Mouse (Mus musculus) ES-Bruce4 (cell line): ENCODE measurements around the gene Wnt3a. TPM values are rescaled to one million over a fixed set of nuclear protein-coding genes. Genes with fewer than 3 reads are reported as not detected.

Experiments used
- H3K27ac ChIP-seq: 2 replicates; pipeline ENCODE4 v1.5.1; 2012; ENCODE audit warnings: low read length, inconsistent platforms; ENCODE audit not compliant: insufficient read depth
- H3K27me3 ChIP-seq: 2 replicates; pipeline ENCODE4 v1.6.1; 2012; ENCODE audit warnings: mild to moderate bottlenecking, low read length, inconsistent platforms; ENCODE audit not compliant: control insufficient read depth, poor library complexity, insufficient read depth, severe bottlenecking
- H3K36me3 ChIP-seq: 2 replicates; pipeline ENCODE4 v1.6.1; 2012; ENCODE audit warnings: inconsistent platforms, mild to moderate bottlenecking, low read length, moderate library complexity; ENCODE audit not compliant: control insufficient read depth, poor library complexity, insufficient read depth, severe bottlenecking
- H3K4me1 ChIP-seq: one replicate; pipeline ENCODE4 v1.8.1; 2011; ENCODE audit warnings: low read length; ENCODE audit not compliant: control insufficient read depth, insufficient read depth
- H3K4me3 ChIP-seq: 2 replicates; pipeline ENCODE4 v1.5.1; 2011; ENCODE audit warnings: low read depth, mild to moderate bottlenecking, low read length
- H3K9ac ChIP-seq: 2 replicates; pipeline ENCODE4 v1.6.1; 2012; ENCODE audit warnings: low read depth, mild to moderate bottlenecking, inconsistent platforms; ENCODE audit not compliant: poor library complexity, severe bottlenecking
- H3K9me3 ChIP-seq: replicated peaks from 2 replicates; pipeline ENCODE4 v1.6.1; 2012; ENCODE audit warnings: mild to moderate bottlenecking, low read length, inconsistent platforms; ENCODE audit not compliant: control insufficient read depth, poor library complexity, insufficient read depth, severe bottlenecking
- CTCF ChIP-seq: IDR thresholded peaks from one replicate; pipeline ENCODE4 v1.8.1; 2011; ENCODE audit warnings: low read depth, low read length
- EP300 ChIP-seq: IDR thresholded peaks from 2 replicates; pipeline ENCODE4 v1.6.1; 2011; ENCODE audit warnings: low read depth, low read length; ENCODE audit not compliant: insufficient read depth
- POLR2A ChIP-seq: IDR thresholded peaks from one replicate; pipeline ENCODE4 v1.8.1; 2011; ENCODE audit warnings: low read length; ENCODE audit not compliant: insufficient read depth
- polyA plus RNA-seq: library from polyadenylated mRNA; stranded (reverse); fragments of >200 nt; gene quantifications from 2 replicates; pipeline ENCODE4 v1.2.4, GENCODE M21; 2011; ENCODE audit warnings: low read depth; ENCODE audit not compliant: missing spikeins, insufficient read depth, insufficient read length

The Wnt3a gene
- polyA plus RNA-seq, 1 experiment: 0.36 TPM

DNA sequence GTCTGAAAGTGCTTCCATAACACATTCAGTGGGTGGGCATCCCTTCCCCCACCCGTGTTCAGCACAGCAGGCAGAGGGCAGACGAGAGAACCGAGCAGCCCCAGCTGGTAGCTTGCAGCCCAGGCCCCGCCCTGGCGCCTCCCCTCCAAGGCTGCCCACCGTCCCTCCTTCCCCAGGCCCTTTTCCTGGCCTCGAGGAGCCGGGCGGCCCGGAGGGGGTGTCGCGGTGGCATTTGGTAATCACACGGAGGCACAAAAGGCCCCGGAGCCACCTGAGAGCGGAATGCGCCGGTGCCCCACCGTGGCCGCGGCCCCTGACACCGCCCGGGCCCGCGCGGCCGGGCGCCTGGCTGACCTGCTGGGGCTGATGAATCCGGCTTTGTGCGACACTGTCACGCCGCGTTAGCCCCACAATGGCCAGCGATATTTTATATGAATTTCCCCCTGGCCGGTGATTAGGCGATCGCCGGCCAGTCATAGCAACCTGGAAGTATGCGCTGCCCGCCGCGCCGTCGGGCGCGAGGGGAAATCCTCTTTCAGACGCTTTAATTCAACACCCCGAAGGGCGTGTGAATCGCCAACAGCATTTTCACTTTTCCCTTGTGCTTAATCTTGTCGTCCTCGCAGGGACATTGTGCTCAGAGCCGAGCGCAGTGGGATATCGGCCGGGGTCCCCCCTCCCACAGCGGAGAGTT lies 26.5 kb downstream of the Wnt3a start:
- TF ChIP-seq EP300 (no peak), CTCF (no peak), POLR2A (no peak)
- no peaks in the 10 kb centered on the region for H3K9me3 ChIP-seq
- H3K9ac ChIP-seq: peak overlapping the region; percentile 65
- H3K4me1 ChIP-seq: peaks cover 2% of the 10 kb centered on the region
- no peak overlapping the region for H3K27ac ChIP-seq
- H3K27me3 ChIP-seq: 0 out of 2 replicates have a peak, but pooled peaks cover 3% of the 10 kb centered on the region
- no peaks in the 10 kb centered on the region for H3K36me3 ChIP-seq
- H3K4me3 ChIP-seq: peak overlapping the region; percentile 43

DNA sequence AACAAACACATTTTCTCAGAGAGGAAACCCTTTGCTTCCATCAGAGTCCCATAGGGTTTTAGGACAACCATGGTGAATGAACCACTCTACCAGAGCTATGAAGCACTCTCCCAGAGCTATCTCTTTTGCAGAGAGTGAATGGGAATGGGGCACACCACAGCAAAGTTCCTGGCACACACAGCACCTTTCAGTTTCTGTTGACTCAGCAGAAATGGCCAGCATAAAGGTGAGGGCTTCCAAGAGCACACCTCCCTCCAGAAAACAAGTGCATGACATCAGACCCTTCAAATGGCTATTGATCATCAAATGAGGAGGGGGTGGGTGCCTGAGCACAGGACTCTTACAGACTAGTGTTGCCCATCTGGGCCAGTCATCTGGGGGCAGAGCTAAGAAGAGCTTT lies 28.2 kb downstream of the Wnt3a start:
- H3K4me1 ChIP-seq: peaks cover 2% of the 10 kb centered on the region

DNA sequence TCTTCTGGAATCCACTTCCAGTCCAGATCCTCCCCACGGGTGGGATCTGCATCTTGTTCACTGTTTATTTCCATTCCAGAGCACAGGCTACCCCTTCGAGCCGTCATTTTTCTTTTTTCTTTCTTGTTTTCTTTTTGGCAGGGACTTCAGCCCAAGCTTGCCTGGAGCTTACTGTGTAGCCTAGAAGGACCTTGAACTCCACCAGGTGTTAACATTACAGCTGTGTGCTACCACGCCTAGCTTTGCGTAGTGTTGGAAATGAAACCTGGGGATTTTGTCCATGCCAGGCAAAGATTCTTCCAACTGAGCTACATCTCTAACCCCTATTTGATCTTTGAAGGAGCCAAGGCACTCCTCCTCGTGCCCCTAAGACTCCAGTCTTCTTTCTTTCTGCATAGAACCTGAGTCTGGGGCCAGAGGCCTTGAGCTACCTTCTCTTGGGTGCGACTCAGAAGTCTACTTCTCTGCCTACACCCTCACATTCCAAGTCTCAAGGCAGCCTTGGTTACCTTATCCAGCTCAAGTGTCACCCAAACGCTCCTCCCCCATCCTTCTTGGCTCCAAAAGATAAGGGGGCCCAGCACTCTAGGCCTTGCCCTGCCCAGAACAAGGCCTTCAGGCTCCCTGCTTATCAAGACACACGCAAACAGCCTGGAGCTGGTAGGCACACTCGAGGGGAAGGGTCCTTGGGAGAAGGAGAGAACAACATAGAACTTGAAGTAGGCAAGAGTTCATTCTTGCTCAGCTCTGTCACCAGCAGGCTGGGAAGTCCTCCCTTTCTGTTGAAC lies 29.7 kb downstream of the Wnt3a start:
- no peaks in the 10 kb centered on the region for H3K9me3 ChIP-seq
- peaks cover 2% of the 10 kb centered on the region for H3K4me1 ChIP-seq
- H3K27me3 ChIP-seq: 0 out of 2 replicates have a peak, but pooled peaks cover 3% of the 10 kb centered on the region
- no peak overlapping the region for H3K4me3 ChIP-seq
- no peak for TF ChIP-seq CTCF
- no peak for TF ChIP-seq POLR2A
- TF ChIP-seq EP300: no peak
- H3K27ac ChIP-seq: no peak overlapping the region
- no peak overlapping the region for H3K9ac ChIP-seq
- no peaks in the 10 kb centered on the region for H3K36me3 ChIP-seq

More for the DNA sequence above, 28.2 kb downstream of the Wnt3a start:
- no peak for TF ChIP-seq POLR2A
- no peak for TF ChIP-seq EP300
- no peak for TF ChIP-seq CTCF
- no peak overlapping the region for H3K9ac ChIP-seq
- H3K36me3 ChIP-seq: no peaks in the 10 kb centered on the region
- H3K4me3 ChIP-seq: no peak overlapping the region
- H3K9me3 ChIP-seq: no peaks in the 10 kb centered on the region
- H3K27ac ChIP-seq: no peak overlapping the region
- H3K27me3 ChIP-seq: 0 out of 2 replicates have a peak, but pooled peaks cover 3% of the 10 kb centered on the region

DNA sequence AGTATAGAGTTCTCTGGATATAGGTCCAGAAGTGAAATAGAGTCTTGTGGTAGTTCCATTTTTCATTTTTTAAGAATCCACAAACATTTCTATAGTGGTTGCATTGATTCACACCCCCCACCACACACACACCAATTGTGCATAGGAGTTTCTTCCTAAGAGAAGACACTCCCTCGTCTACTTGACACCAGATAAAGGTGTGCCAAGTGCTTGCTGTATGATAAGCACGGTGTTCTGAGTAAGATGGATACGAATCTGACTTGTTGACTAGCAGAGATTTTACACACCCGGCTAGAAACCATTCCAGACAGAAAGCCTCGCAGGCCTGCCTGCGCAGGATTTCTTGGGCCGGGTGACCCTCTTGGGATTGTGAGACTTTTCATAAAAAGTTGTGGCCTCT lies 30.9 kb downstream of the Wnt3a start:
- no peaks in the 10 kb centered on the region for H3K36me3 ChIP-seq

DNA sequence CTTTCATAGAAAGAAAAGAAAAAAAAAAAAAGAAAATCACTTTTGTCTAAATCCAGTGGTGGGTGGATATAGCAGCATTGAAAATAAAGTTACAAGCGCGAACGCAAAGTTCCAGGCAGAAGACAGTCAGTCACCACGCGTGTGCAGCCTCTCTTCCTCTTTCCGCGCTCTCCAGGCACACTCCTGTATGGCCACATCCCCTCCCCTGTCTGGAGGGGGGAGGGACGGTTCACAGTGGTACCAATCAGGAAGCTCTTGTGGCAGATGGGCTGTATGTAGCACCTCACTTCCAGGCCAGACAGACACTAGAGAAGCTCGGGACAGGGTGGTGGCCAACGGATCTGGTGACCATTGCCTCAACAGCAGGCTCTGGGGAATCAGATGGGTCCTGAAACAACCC lies 42.5 kb downstream of the Wnt3a start:
- Histone ChIP-seq H3K27me3 (no peaks in the 10 kb centered on the region), H3K4me1 (peaks cover 5% of the 10 kb centered on the region), H3K9me3 (no peaks in the 10 kb centered on the region), H3K4me3 (no peak overlapping the region), H3K27ac (no peak overlapping the region), H3K9ac (no peak overlapping the region), H3K36me3 (no peaks in the 10 kb centered on the region)
- no peak for TF ChIP-seq CTCF
- TF ChIP-seq POLR2A: no peak

More for the DNA sequence above, 30.9 kb downstream of the Wnt3a start:
- H3K9me3 ChIP-seq: no peaks in the 10 kb centered on the region
- peaks cover 2% of the 10 kb centered on the region for H3K4me1 ChIP-seq
- H3K27ac ChIP-seq: no peak overlapping the region
- H3K4me3 ChIP-seq: no peak overlapping the region
- 0 out of 2 replicates have a peak, but pooled peaks cover 3% of the 10 kb centered on the region for H3K27me3 ChIP-seq
- H3K9ac ChIP-seq: no peak overlapping the region
- TF ChIP-seq EP300 (no peak), POLR2A (no peak), CTCF (no peak)

DNA sequence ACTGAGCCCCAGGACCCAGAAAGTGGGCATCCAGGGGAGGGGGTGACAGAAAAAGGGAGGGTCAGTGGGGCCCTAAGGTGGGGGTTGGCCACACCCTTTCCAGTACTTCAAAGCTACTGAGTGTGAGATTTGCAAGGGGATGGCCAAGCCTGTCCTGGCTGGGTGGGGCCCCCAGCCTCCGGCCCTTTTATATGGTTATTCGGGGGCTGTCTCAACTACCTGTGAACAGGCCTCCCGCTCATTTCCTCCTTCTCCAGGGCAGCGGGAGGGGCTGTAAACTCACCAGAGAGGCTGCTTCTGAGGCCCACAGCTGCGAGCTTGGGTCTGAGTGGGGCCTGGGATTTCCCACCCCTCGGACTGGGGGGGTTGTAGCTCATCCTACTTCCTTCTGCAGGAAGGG lies 46.7 kb downstream of the Wnt3a start:
- peaks cover 5% of the 10 kb centered on the region for H3K4me1 ChIP-seq
- H3K4me3 ChIP-seq: no peak overlapping the region
- no peaks in the 10 kb centered on the region for H3K36me3 ChIP-seq
- no peaks in the 10 kb centered on the region for H3K27me3 ChIP-seq
- H3K9ac ChIP-seq: no peak overlapping the region
- H3K27ac ChIP-seq: no peak overlapping the region
- TF ChIP-seq POLR2A: no peak
- no peak for TF ChIP-seq CTCF
- TF ChIP-seq EP300: peak; percentile 43; the same call in 1 of the 2 replicates
- H3K9me3 ChIP-seq: no peaks in the 10 kb centered on the region
